Mouse (Mus musculus) midbrain, postnatal 0 days (tissue): ENCODE results near the gene Hax1. TPM values are rescaled to one million over a fixed set of nuclear protein-coding genes. Genes with fewer than 3 reads are reported as not detected.

Experiments used
- ATAC-seq: fragments of 200-750 bp; cut with Nextera tagmentation; 2 replicates; pipeline ENCODE4 v1.8.0; 2017; ENCODE audit warnings: moderate number of reproducible peaks, mild to moderate bottlenecking, moderate TSS enrichment, moderate library complexity; ENCODE audit not compliant: low FRiP score
- DNase-seq: peaks from one replicate; pipeline ENCODE4 v3.0.0-alpha.2; 2015; ENCODE audit warnings: low spot score
- H3K27ac ChIP-seq: fragments of 300-500 bp; sonication (generic); 2 replicates; pipeline ENCODE4 v1.5.1; 2014; ENCODE audit warnings: low read depth, mild to moderate bottlenecking, low read length, mixed read lengths
- H3K27me3 ChIP-seq: fragments of 300-500 bp; sonication (generic); 2 replicates; pipeline ENCODE4 v1.6.1; 2014; ENCODE audit warnings: low read length, control low read depth, mixed read lengths; ENCODE audit not compliant: insufficient read depth
- H3K36me3 ChIP-seq: fragments of 300-500 bp; sonication (generic); 2 replicates; pipeline ENCODE4 v1.6.1; 2014; ENCODE audit warnings: low read length, control low read depth, mixed read lengths; ENCODE audit not compliant: insufficient read depth
- H3K4me1 ChIP-seq: fragments of 300-500 bp; sonication (generic); 2 replicates; pipeline ENCODE4 v1.6.1; 2014; ENCODE audit warnings: mild to moderate bottlenecking, control low read depth, antibody characterized with exemption, low read length, mixed read lengths; ENCODE audit not compliant: insufficient read depth
- H3K4me2 ChIP-seq: fragments of 300-500 bp; sonication (generic); 2 replicates; pipeline ENCODE4 v1.6.1; 2014; ENCODE audit warnings: low read depth, mild to moderate bottlenecking, low read length, mixed read lengths; ENCODE audit not compliant: poor library complexity, severe bottlenecking
- H3K4me3 ChIP-seq: fragments of 300-500 bp; sonication (generic); 2 replicates; pipeline ENCODE4 v1.5.1; 2014; ENCODE audit warnings: low read depth, mild to moderate bottlenecking, low read length, moderate library complexity
- H3K9ac ChIP-seq: fragments of 300-500 bp; sonication (generic); replicated peaks from 2 replicates; pipeline ENCODE4 v1.6.1; 2014; ENCODE audit warnings: mild to moderate bottlenecking, low read length, moderate library complexity, mixed read lengths; ENCODE audit not compliant: poor library complexity, severe bottlenecking
- H3K9me3 ChIP-seq: fragments of 300-500 bp; sonication (generic); 2 replicates; pipeline ENCODE4 v1.6.1; 2016; ENCODE audit warnings: low read length, control low read depth
- CTCF ChIP-seq: IDR thresholded peaks from 2 replicates; pipeline ENCODE4 v1.5.1; 2016; ENCODE audit warnings: antibody characterized with exemption, mild to moderate bottlenecking
- WGBS: fragments of 180-500 bp; shearing (Covaris S2); extraction: QIAGEN DNeasy Blood & Tissue Kit; methylation state at CpG from one replicate; pipeline ENCODE4 v1.1.7; 2014; 5-methylcytosine and 5-hydroxymethylcytosine counted together
- polyA plus RNA-seq: library from polyadenylated mRNA; unstranded; fragments of >200 nt; fragmentation: Nextera tagmentation; extraction: Ambion mirVana; gene quantifications from 2 replicates; pipeline ENCODE4 v1.2.1, GENCODE M21; 2015
- total RNA-seq: library from RNA; depleted of rRNA; stranded (reverse); fragments of >200 nt; gene quantifications from 2 replicates; pipeline ENCODE4 v1.2.3, GENCODE M21; 2014

Gene Hax1
- total and polyA plus RNA-seq, 2 experiments from 2014 or later = 45.7 to 71.8 TPM

DNA sequence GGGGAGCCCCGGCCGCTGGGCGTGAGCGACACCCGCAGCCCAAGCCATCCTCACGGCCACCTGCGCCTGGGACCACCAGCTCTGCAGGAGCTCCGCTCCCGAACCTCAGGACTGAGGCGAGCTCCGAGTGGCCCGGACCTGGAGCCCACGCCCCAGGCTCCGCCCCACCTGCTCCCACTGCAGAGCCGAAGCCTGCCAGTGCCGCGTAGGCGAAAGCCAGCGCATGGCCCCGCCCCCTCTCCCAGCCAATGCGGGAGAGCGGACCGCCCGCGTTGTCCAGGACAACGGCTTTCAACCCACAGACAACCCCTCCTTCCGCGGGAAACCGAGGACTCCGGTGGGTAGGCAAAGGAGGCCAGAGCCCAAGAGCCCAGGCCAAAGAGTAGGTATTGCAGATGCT lies 38.1 kb downstream of the Hax1 start:
- WGBS = under 1% methylated on average over 29 of the region's 30 CpGs
- peak overlapping the region; percentile 87 for H3K9ac ChIP-seq
- ATAC-seq (peak; percentile 88), DNase-seq (peak; percentile 96)
- peak overlapping the region; percentile 82 for H3K27ac ChIP-seq
- peaks cover 33% of the 10 kb centered on the region for H3K4me1 ChIP-seq
- peak overlapping the region; percentile 71 for H3K4me3 ChIP-seq
- H3K27me3 ChIP-seq = no peaks in the 10 kb centered on the region
- no peak for TF ChIP-seq CTCF
- H3K4me2 ChIP-seq = peak overlapping the region; percentile 98
- H3K9me3 ChIP-seq = no peaks in the 10 kb centered on the region
- H3K36me3 ChIP-seq = peaks cover 20% of the 10 kb centered on the region

DNA sequence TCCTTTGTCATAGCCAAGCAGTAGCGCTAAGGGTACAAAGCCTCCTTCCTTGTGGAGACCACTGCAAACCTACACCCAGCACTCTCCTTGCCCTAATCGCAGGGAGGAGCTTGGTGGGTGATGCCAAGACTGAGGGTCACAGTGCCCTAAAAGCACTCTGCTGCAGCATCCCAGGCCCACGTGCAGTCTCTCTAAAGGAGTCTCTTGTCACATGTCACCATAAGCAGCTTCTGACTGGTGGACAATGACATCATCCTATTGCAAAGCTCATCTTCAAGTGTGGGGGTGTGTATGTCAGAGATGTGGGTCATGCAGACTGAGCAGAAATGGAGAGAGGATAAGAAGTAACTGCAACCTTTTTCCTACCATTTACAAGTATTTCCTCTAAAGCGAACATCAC lies 39.1 kb downstream of the Hax1 start:
- Histone ChIP-seq H3K9me3 (no peaks in the 10 kb centered on the region), H3K9ac (peak overlapping the region; percentile 87), H3K4me1 (peaks cover 26% of the 10 kb centered on the region), H3K36me3 (peaks cover 22% of the 10 kb centered on the region), H3K27me3 (no peaks in the 10 kb centered on the region), H3K4me3 (peak overlapping the region; percentile 71), H3K27ac (peak overlapping the region; percentile 82), H3K4me2 (peak overlapping the region; percentile 98)
- TF ChIP-seq CTCF = no peak
- 64% methylated on average over 4 of the region's 4 CpGs for WGBS
- DNase-seq (peak; percentile 82), ATAC-seq (peak; percentile 76)

DNA sequence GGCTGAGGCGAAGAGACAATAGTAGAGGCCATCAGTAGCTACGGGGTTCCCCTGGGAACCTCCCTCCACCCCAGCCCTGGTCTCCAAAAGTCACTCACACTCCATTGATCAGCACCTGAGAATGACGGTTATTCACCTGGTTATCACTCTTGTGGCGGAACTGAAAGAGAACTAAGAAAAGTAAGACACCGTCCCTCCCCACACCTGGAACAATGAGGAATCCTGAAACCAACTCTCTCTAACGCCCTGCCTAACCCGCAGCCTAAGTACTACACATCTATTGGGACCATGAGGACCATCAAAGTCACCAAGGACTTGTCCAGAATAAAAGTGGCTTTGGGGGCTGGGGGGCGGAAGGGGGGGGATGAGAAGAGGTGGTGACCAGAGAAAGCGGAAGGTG lies 40.7 kb downstream of the Hax1 start:
- TF ChIP-seq CTCF = no peak
- H3K27ac ChIP-seq = no peak overlapping the region
- H3K4me2 ChIP-seq = no peak overlapping the region
- peaks cover 33% of the 10 kb centered on the region for H3K36me3 ChIP-seq
- H3K4me3 ChIP-seq = no peak overlapping the region
- H3K9me3 ChIP-seq = no peaks in the 10 kb centered on the region
- H3K4me1 ChIP-seq = peaks cover 24% of the 10 kb centered on the region
- 93% methylated on average over 9 of the region's 9 CpGs for WGBS
- no peaks in the 10 kb centered on the region for H3K27me3 ChIP-seq
- H3K9ac ChIP-seq = no peak overlapping the region
- DNase-seq (no peak), ATAC-seq (no peak)

DNA sequence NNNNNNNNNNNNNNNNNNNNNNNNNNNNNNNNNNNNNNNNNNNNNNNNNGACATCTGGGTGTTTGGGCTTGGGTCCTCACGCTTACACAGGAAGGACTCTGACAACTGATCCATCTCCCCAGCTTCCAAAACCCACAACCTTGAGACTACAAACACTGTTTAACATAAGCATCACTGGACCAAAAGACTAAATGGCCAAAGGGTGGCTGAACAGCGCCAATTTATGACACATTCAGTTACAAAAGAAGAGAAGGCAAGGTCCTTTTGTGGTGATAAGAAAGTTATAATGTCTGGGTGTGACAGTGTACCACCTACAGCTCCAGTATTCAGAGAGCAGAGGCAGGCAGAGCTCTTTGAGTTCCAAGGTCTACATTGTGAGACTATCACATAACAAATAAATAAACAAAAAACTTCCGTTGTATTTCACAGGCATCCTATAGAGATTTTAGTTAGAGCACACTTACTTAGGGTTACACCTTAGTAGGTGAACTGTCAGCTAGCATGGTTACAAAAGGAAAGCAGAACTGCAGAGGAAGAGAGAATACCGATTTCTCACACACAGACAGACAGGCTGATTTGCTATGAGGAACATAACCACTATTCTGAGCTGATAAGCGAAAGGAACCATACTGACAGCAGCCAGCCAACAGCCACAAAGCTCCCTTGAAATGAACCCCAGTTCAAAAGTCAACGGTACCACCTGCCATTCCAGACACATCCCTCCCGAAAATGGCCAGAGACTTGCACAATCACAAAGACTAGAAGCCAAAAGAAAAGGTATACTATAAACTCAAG lies 42.2 kb downstream of the Hax1 start:
- no peak for TF ChIP-seq CTCF
- ATAC-seq (no peak), DNase-seq (no peak)
- WGBS = 94% methylated on average over 7 of the region's 7 CpGs
- Histone ChIP-seq H3K4me1 (peaks cover 14% of the 10 kb centered on the region), H3K9ac (no peak overlapping the region), H3K27ac (no peak overlapping the region), H3K4me3 (no peak overlapping the region), H3K9me3 (no peaks in the 10 kb centered on the region), H3K36me3 (peaks cover 48% of the 10 kb centered on the region), H3K4me2 (no peak overlapping the region), H3K27me3 (no peaks in the 10 kb centered on the region)

DNA sequence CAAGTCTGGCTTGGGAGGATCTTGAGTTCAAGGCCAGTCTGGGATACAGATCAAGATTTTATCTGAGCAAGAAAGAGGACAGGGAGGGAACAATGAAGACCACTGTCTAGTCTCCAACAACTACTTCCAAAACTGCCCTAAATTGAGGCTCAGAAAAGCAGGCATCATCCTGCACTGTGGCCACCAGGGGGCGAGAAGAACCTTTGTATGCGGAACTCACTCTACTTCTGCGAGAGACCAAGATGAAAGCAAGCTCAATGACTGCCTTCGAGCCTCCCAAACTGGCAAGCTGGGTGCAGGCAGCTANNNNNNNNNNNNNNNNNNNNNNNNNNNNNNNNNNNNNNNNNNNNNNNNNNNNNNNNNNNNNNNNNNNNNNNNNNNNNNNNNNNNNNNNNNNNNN lies 45.2 kb downstream of the Hax1 start:
- H3K4me2 ChIP-seq = no peak overlapping the region
- peak; percentile 87 for DNase-seq
- no peaks in the 10 kb centered on the region for H3K9me3 ChIP-seq
- 2% methylated on average over 4 of the region's 4 CpGs for WGBS
- H3K4me3 ChIP-seq = no peak overlapping the region
- ATAC-seq = peak; percentile 52; the same call in 1 of the 2 replicates
- no peak overlapping the region for H3K27ac ChIP-seq
- H3K27me3 ChIP-seq = no peaks in the 10 kb centered on the region
- no peaks in the 10 kb centered on the region for H3K4me1 ChIP-seq
- H3K9ac ChIP-seq = no peak overlapping the region
- peaks cover 74% of the 10 kb centered on the region for H3K36me3 ChIP-seq
- peak; percentile 94 for TF ChIP-seq CTCF

DNA sequence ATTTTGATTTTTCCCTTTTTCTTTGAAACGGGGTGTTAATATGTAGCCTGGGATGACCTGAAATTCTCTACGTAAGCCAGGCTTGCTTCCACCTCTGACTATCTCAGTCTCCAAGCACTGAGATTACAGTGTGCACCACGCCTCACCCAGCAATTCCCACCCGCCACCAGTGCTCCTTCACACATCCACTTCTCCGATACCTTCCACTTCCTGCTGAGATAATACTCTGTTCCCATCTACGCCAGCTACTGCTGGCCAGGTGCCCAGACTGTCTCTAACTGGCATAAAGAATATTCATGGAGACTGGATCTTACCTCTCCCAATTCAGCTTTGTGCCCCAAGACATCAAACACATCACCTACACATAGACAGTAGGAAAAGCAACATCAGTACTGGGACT lies 49.9 kb downstream of the Hax1 start:
- Histone ChIP-seq H3K9me3 (no peaks in the 10 kb centered on the region), H3K4me2 (no peak overlapping the region), H3K27me3 (no peaks in the 10 kb centered on the region), H3K27ac (no peak overlapping the region), H3K4me1 (no peaks in the 10 kb centered on the region), H3K36me3 (peaks cover 94% of the 10 kb centered on the region), H3K4me3 (no peak overlapping the region), H3K9ac (no peak overlapping the region)
- no peak for ATAC-seq
- WGBS = 86% methylated on average over 6 of the region's 6 CpGs
- peak; percentile 24 for DNase-seq
- no peak for TF ChIP-seq CTCF
